Mouse (Mus musculus): ENCODE results near the gene Tmem182.

- TF ChIP-seq EP300 (IDR thresholded peaks at IDR 0.05): no peak
- TF ChIP-seq CTCF (IDR thresholded peaks at IDR 0.05): no peak
Measured at GRCm38 (mm10) chr1:40889617-40890016, 84.2 kb downstream of the Tmem182 start.
